Mouse (Mus musculus) liver, postnatal 0 days (tissue): ENCODE measurements around the gene Sycp2.

Source experiments
- CTCF ChIP-seq: sonication (generic); IDR thresholded peaks from 2 replicates; pipeline ENCODE4 v1.5.1; 2016; ENCODE audit warnings: antibody characterized with exemption, low read depth
- EP300 ChIP-seq: IDR thresholded peaks from 2 replicates; pipeline ENCODE4 v1.6.1; 2016; ENCODE audit warnings: antibody characterized with exemption, low read depth, mild to moderate bottlenecking

- no peak for TF ChIP-seq CTCF
- no peak for TF ChIP-seq EP300
These were observed 22.7 kb upstream of the Sycp2 start, which contains the start of gene Cdh26 for GRCm38 (mm10) chr2:178430231-178430630.
